Mouse (Mus musculus) stomach, embryonic 14.5 days (tissue): ENCODE results near the gene Slc4a4. TPM values are rescaled to one million over a fixed set of nuclear protein-coding genes. Genes with fewer than 3 reads are reported as not detected.

ENCODE experiments used
- ATAC-seq: fragments of 200-750 bp; cut with Nextera tagmentation; 2 replicates; pipeline ENCODE4 v1.8.0; 2017; ENCODE audit warnings: low read depth, moderate TSS enrichment; ENCODE audit not compliant: insufficient number of reproducible peaks, insufficient read depth, low FRiP score
- H3K27ac ChIP-seq: fragments of 300-500 bp; sonication (generic); 2 replicates; pipeline ENCODE4 v1.5.1; 2014; ENCODE audit warnings: mild to moderate bottlenecking, low read length, moderate library complexity, mixed read lengths
- H3K27me3 ChIP-seq: fragments of 300-500 bp; sonication (generic); 2 replicates; pipeline ENCODE4 v1.6.1; 2014; ENCODE audit warnings: low read length, control low read depth, mixed read lengths; ENCODE audit not compliant: control insufficient read depth, insufficient read depth
- H3K36me3 ChIP-seq: fragments of 300-500 bp; sonication (generic); 2 replicates; pipeline ENCODE4 v1.6.1; 2014; ENCODE audit warnings: mild to moderate bottlenecking, control low read depth, low read length, moderate library complexity, mixed read lengths; ENCODE audit not compliant: control insufficient read depth, insufficient read depth
- H3K4me1 ChIP-seq: fragments of 300-500 bp; sonication (generic); 2 replicates; pipeline ENCODE4 v1.6.1; 2014; ENCODE audit warnings: low read length, control low read depth, mixed read lengths; ENCODE audit not compliant: control insufficient read depth, insufficient read depth
- H3K4me2 ChIP-seq: fragments of 300-500 bp; sonication (generic); replicated peaks from 2 replicates; pipeline ENCODE4 v1.6.1; 2014; ENCODE audit warnings: low read depth, low read length, control low read depth
- H3K4me3 ChIP-seq: fragments of 300-500 bp; sonication (generic); 2 replicates; pipeline ENCODE4 v1.5.1; 2014; ENCODE audit warnings: low read depth, low read length, control low read depth
- H3K9ac ChIP-seq: fragments of 300-500 bp; sonication (generic); replicated peaks from 2 replicates; pipeline ENCODE4 v1.6.1; 2014; ENCODE audit warnings: low read depth, mild to moderate bottlenecking, control low read depth, low read length, moderate library complexity, mixed read lengths
- H3K9me3 ChIP-seq: fragments of 300-500 bp; sonication (generic); 2 replicates; pipeline ENCODE4 v1.6.1; 2016; ENCODE audit warnings: low read depth, low read length, control low read depth; ENCODE audit not compliant: control insufficient read depth
- WGBS: fragments of 180-500 bp; shearing (Covaris S2); extraction: QIAGEN DNeasy Blood & Tissue Kit; methylation state at CpG from one replicate; pipeline ENCODE4 v1.1.7; 2014; 5-methylcytosine and 5-hydroxymethylcytosine counted together
- polyA plus RNA-seq: library from polyadenylated mRNA; unstranded; fragments of >200 nt; fragmentation: Nextera tagmentation; extraction: Ambion mirVana; gene quantifications from 2 replicates; pipeline ENCODE4 v1.2.1, GENCODE M21; 2014

Slc4a4 gene
- polyA plus RNA-seq, 1 experiment from 2014 or later = 5.1 TPM

- WGBS = 44% methylated on average over 5 of the region's 5 CpGs
- Histone ChIP-seq H3K27me3 (no peaks in the 10 kb centered on the region), H3K4me2 (no peak overlapping the region), H3K9ac (no peak overlapping the region), H3K4me1 (no peaks in the 10 kb centered on the region), H3K4me3 (no peak overlapping the region), H3K9me3 (no peaks in the 10 kb centered on the region), H3K27ac (no peak overlapping the region), H3K36me3 (no peaks in the 10 kb centered on the region)
- no peak for ATAC-seq
Measured at GRCm38 (mm10) chr5:89036147-89036546, 149.5 kb downstream of the Slc4a4 start.

GRCm38 (mm10) chr5:89040814-89041213, 154.2 kb downstream of the Slc4a4 start:
- ATAC-seq = no peak
- Histone ChIP-seq H3K4me2 (no peak overlapping the region), H3K4me1 (peaks cover 6% of the 10 kb centered on the region; the same call in 1 of the 2 replicates), H3K36me3 (no peaks in the 10 kb centered on the region), H3K9ac (no peak overlapping the region), H3K4me3 (no peak overlapping the region), H3K27me3 (no peaks in the 10 kb centered on the region), H3K27ac (no peak overlapping the region), H3K9me3 (no peaks in the 10 kb centered on the region)
- WGBS = 51% methylated on average over 3 of the region's 3 CpGs

GRCm38 (mm10) chr5:89043846-89044245, 157.2 kb downstream of the Slc4a4 start:
- no peak overlapping the region for H3K9ac ChIP-seq
- ATAC-seq = no peak

GRCm38 (mm10) chr5:89044801-89045200, 158.2 kb downstream of the Slc4a4 start:
- Histone ChIP-seq H3K27ac (no peak overlapping the region), H3K4me3 (no peak overlapping the region), H3K27me3 (no peaks in the 10 kb centered on the region), H3K9me3 (no peaks in the 10 kb centered on the region), H3K4me1 (peaks cover 6% of the 10 kb centered on the region; the same call in 1 of the 2 replicates), H3K36me3 (no peaks in the 10 kb centered on the region), H3K9ac (no peak overlapping the region), H3K4me2 (no peak overlapping the region)
- WGBS = 89% methylated on average over 5 of the region's 5 CpGs
- ATAC-seq = no peak

More at GRCm38 (mm10) chr5:89043846-89044245, 157.2 kb downstream of the Slc4a4 start:
- H3K27me3 ChIP-seq = no peaks in the 10 kb centered on the region
- H3K36me3 ChIP-seq = no peaks in the 10 kb centered on the region
- H3K4me1 ChIP-seq = peaks cover 6% of the 10 kb centered on the region; the same call in 1 of the 2 replicates
- no peak overlapping the region for H3K4me3 ChIP-seq
- H3K4me2 ChIP-seq = no peak overlapping the region
- no peak overlapping the region for H3K27ac ChIP-seq
- H3K9me3 ChIP-seq = no peaks in the 10 kb centered on the region
- 47% methylated on average over 5 of the region's 5 CpGs for WGBS

GRCm38 (mm10) chr5:89051577-89051976, 165.0 kb downstream of the Slc4a4 start:
- WGBS = 80% methylated on average over 5 of the region's 5 CpGs
- Histone ChIP-seq H3K27ac (no peak overlapping the region), H3K36me3 (no peaks in the 10 kb centered on the region), H3K4me3 (no peak overlapping the region), H3K9ac (no peak overlapping the region), H3K9me3 (no peaks in the 10 kb centered on the region), H3K4me2 (no peak overlapping the region), H3K27me3 (no peaks in the 10 kb centered on the region), H3K4me1 (no peaks in the 10 kb centered on the region)
- no peak for ATAC-seq

GRCm38 (mm10) chr5:89052230-89052629, 165.6 kb downstream of the Slc4a4 start:
- H3K27ac ChIP-seq = no peak overlapping the region
- no peak overlapping the region for H3K4me3 ChIP-seq
- H3K9me3 ChIP-seq = no peaks in the 10 kb centered on the region
- ATAC-seq = no peak
- no peaks in the 10 kb centered on the region for H3K27me3 ChIP-seq
- no peak overlapping the region for H3K9ac ChIP-seq
- no peak overlapping the region for H3K4me2 ChIP-seq
- 97% methylated on average over 5 of the region's 5 CpGs for WGBS
- H3K4me1 ChIP-seq = no peaks in the 10 kb centered on the region
- no peaks in the 10 kb centered on the region for H3K36me3 ChIP-seq

GRCm38 (mm10) chr5:89055656-89056055, 169.0 kb downstream of the Slc4a4 start:
- H3K27ac ChIP-seq = no peak overlapping the region
- no peaks in the 10 kb centered on the region for H3K9me3 ChIP-seq
- no peaks in the 10 kb centered on the region for H3K36me3 ChIP-seq
- no peak overlapping the region for H3K9ac ChIP-seq
- no peaks in the 10 kb centered on the region for H3K4me1 ChIP-seq
- no peak for ATAC-seq
- no peaks in the 10 kb centered on the region for H3K27me3 ChIP-seq
- H3K4me3 ChIP-seq = no peak overlapping the region
- 90% methylated on average over 3 of the region's 3 CpGs for WGBS
- no peak overlapping the region for H3K4me2 ChIP-seq

- 0 out of 2 replicates have a peak, but pooled peaks cover under 1% of the 10 kb centered on the region for H3K4me1 ChIP-seq
- no peak overlapping the region for H3K9ac ChIP-seq
- H3K4me3 ChIP-seq = no peak overlapping the region
- no peak for ATAC-seq
- no peak overlapping the region for H3K27ac ChIP-seq
- no peaks in the 10 kb centered on the region for H3K36me3 ChIP-seq
- WGBS = 88% methylated on average over 2 of the region's 2 CpGs
- no peaks in the 10 kb centered on the region for H3K9me3 ChIP-seq
- H3K27me3 ChIP-seq = no peaks in the 10 kb centered on the region
- H3K4me2 ChIP-seq = no peak overlapping the region
Measured at GRCm38 (mm10) chr5:89056370-89056769, 169.8 kb downstream of the Slc4a4 start.

- Histone ChIP-seq H3K4me1 (0 out of 2 replicates have a peak, but pooled peaks cover 2% of the 10 kb centered on the region), H3K9ac (no peak overlapping the region), H3K9me3 (no peaks in the 10 kb centered on the region), H3K27ac (no peak overlapping the region), H3K4me2 (no peak overlapping the region), H3K27me3 (no peaks in the 10 kb centered on the region), H3K36me3 (no peaks in the 10 kb centered on the region), H3K4me3 (no peak overlapping the region)
- 39% methylated on average over 9 of the region's 9 CpGs for WGBS
- ATAC-seq = no peak
Measured at GRCm38 (mm10) chr5:89061097-89061496, 174.5 kb downstream of the Slc4a4 start.
